Mouse (Mus musculus): ENCODE measurements around the gene Pde1c. TPM values are rescaled to one million over a fixed set of nuclear protein-coding genes. Genes with fewer than 3 reads are reported as not detected.

The Pde1c gene
- polyA plus RNA-seq, 1 experiment from 2014 or later = 9.9 TPM

DNA sequence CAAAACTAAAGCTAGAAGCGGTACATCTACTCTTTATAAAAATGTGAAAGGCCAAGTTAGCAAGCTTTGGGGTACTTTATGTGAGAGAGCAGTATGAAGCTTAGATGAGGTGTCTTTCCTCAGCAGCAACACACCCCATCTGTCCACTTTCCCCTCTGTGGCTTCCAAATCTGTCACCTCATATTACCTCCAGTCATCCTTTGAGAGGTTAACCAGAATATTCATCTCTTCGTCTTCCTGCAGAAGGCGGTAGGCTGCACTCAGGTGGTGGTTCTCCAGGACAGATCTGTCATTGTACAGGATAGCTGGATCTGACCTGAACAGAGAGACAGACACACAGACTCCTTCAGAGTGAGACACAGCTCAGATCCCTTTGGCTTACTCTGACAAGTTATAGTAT lies 412.1 kb downstream of the Pde1c start:
- no peak for ATAC-seq (replicated peaks)
- Histone ChIP-seq H3K4me3 (no peak overlapping the region), H3K27ac (no peak overlapping the region), H3K9me3 (no peaks in the 10 kb centered on the region), H3K4me2 (no peak overlapping the region), H3K36me3 (replicated peaks) (no peaks in the 10 kb centered on the region), H3K27me3 (replicated peaks) (no peaks in the 10 kb centered on the region), H3K4me1 (no peaks in the 10 kb centered on the region), H3K9ac (no peak overlapping the region)
- WGBS = 94% methylated on average over 3 of the region's 3 CpGs

- Histone ChIP-seq H3K36me3 (replicated peaks) (no peaks in the 10 kb centered on the region), H3K27ac (no peak overlapping the region), H3K4me3 (no peak overlapping the region), H3K4me1 (no peaks in the 10 kb centered on the region), H3K27me3 (replicated peaks) (no peaks in the 10 kb centered on the region), H3K9me3 (no peaks in the 10 kb centered on the region), H3K4me2 (no peak overlapping the region), H3K9ac (no peak overlapping the region)
- ATAC-seq (replicated peaks) = no peak
- 89% methylated on average over 3 of the region's 3 CpGs for WGBS
Measured at GRCm38 (mm10) chr6:56130493-56131159, 438.3 kb downstream of the Pde1c start.

GRCm38 (mm10) chr6:56099520-56100101 lies 469.3 kb downstream of the Pde1c start:
- Histone ChIP-seq H3K9ac (no peak overlapping the region), H3K27me3 (replicated peaks) (no peaks in the 10 kb centered on the region), H3K4me3 (no peak overlapping the region), H3K9me3 (peaks cover 3% of the 10 kb centered on the region; the same call in 1 of the 2 replicates), H3K4me1 (no peaks in the 10 kb centered on the region), H3K4me2 (no peak overlapping the region), H3K27ac (no peak overlapping the region), H3K36me3 (replicated peaks) (no peaks in the 10 kb centered on the region)
- WGBS = 94% methylated on average over 2 of the region's 2 CpGs
- ATAC-seq (replicated peaks) = no peak

GRCm38 (mm10) chr6:56098427-56098826 lies 470.5 kb downstream of the Pde1c start:
- WGBS = 57% methylated on average over 5 of the region's 5 CpGs
- Histone ChIP-seq H3K9ac (no peak overlapping the region), H3K27me3 (replicated peaks) (no peaks in the 10 kb centered on the region), H3K27ac (no peak overlapping the region), H3K4me2 (no peak overlapping the region), H3K4me1 (no peaks in the 10 kb centered on the region), H3K4me3 (no peak overlapping the region), H3K36me3 (replicated peaks) (no peaks in the 10 kb centered on the region), H3K9me3 (peaks cover 3% of the 10 kb centered on the region; the same call in 1 of the 2 replicates)
- no peak; the same call in 1 of the 2 replicates for ATAC-seq (replicated peaks)

DNA sequence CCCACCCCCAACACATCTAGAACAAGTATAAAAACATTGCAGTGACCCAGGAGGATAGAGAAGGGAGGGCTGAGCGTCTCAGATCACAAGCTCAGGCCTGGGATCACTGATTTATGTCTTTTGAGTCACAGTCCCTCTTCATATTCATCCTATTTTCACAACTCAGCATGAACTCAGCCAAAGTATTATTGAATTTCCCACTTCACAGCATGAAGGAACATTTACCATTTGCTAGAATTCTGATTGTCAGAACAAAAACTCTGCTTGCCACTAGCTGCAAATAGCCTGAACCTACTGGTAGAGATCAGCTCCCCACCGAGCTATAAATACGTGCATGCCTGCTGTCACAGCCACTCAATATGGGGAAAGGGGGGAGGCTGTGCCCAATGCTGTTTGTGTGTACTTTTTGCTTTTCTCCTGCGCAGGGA lies 492.5 kb downstream of the Pde1c start:
- Histone ChIP-seq H3K36me3 (replicated peaks) (no peaks in the 10 kb centered on the region), H3K27me3 (replicated peaks) (no peaks in the 10 kb centered on the region), H3K27ac (no peak overlapping the region), H3K4me3 (no peak overlapping the region), H3K9ac (no peak overlapping the region), H3K9me3 (no peaks in the 10 kb centered on the region), H3K4me1 (no peaks in the 10 kb centered on the region), H3K4me2 (no peak overlapping the region)
- 28% methylated on average over 4 of the region's 4 CpGs for WGBS
- ATAC-seq (replicated peaks) = peak; percentile 54; the same call in 1 of the 2 replicates

- Histone ChIP-seq H3K27ac (no peak overlapping the region), H3K4me1 (no peaks in the 10 kb centered on the region), H3K36me3 (replicated peaks) (no peaks in the 10 kb centered on the region), H3K9ac (no peak overlapping the region), H3K27me3 (replicated peaks) (no peaks in the 10 kb centered on the region), H3K9me3 (no peaks in the 10 kb centered on the region), H3K4me3 (no peak overlapping the region), H3K4me2 (no peak overlapping the region)
- ATAC-seq (replicated peaks) = no peak
Measured at GRCm38 (mm10) chr6:56068516-56068915, 500.4 kb downstream of the Pde1c start.

DNA sequence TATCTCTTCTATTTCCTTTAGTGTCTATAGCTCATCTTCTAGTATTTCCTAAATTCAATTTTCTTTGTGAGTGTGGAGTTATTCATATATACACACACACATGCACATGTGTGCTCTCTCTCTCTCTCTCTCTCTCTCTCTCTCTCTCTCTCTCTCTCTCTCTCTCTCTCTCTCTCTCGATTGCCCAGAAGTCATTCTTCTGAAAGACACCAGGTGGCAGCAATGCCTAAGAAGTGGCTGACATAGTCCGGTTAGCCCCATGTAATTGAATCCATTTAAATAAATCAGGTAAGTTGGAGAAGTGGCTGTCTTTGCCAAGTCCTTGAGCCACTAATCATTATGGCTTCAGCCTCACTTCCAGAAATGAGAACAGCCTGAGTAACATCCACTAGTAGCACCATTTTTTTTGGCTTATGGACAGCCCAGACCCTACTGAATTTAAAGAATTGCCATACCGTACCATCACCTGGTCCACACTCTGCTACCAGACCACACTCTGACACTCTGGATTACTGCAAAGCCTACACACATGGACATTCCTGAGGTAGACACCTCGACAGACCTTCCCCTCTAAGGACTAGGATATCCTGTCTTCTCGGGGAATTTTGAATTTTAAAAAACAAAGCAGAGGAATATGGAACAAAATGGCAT lies 502.1 kb downstream of the Pde1c start:
- Histone ChIP-seq H3K9me3 (no peaks in the 10 kb centered on the region), H3K4me2 (no peak overlapping the region), H3K9ac (no peak overlapping the region), H3K27ac (no peak overlapping the region), H3K27me3 (replicated peaks) (no peaks in the 10 kb centered on the region), H3K36me3 (replicated peaks) (no peaks in the 10 kb centered on the region), H3K4me1 (no peaks in the 10 kb centered on the region), H3K4me3 (no peak overlapping the region)
- 45% methylated on average over 5 of the region's 5 CpGs for WGBS
- ATAC-seq (replicated peaks) = peak; percentile 91

- Histone ChIP-seq H3K27ac (no peak overlapping the region), H3K4me3 (no peak overlapping the region), H3K4me1 (no peaks in the 10 kb centered on the region), H3K9ac (no peak overlapping the region), H3K27me3 (replicated peaks) (no peaks in the 10 kb centered on the region), H3K9me3 (no peaks in the 10 kb centered on the region), H3K4me2 (no peak overlapping the region), H3K36me3 (replicated peaks) (no peaks in the 10 kb centered on the region)
- no peak for ATAC-seq (replicated peaks)
Measured at GRCm38 (mm10) chr6:56063736-56064135, 505.2 kb downstream of the Pde1c start.

DNA sequence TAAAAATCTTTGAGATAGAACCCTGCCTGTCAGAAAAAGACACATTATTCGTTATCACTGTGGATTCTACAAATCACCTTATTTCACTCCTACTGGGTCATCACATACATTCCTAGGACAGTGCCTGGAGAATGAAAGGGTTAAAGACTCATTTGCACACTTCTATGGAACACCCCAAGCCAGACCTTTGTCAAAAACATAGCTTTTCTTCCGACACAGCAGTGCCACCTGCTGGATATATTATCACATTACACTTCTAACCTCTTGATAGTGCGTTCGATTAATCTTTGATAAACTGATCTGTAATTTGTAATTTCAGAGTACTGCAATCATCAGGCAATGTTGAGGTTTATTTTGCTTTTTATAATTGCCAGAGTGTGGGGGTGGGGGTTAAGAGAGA lies 519.8 kb downstream of the Pde1c start:
- no peaks in the 10 kb centered on the region for H3K27me3 ChIP-seq (replicated peaks)
- 34% methylated on average over 4 of the region's 4 CpGs for WGBS
- no peak overlapping the region for H3K4me3 ChIP-seq
- H3K9ac ChIP-seq = no peak overlapping the region
- peak; percentile 78 for ATAC-seq (replicated peaks)
- H3K4me2 ChIP-seq = no peak overlapping the region
- H3K4me1 ChIP-seq = peaks cover 3% of the 10 kb centered on the region; the same call in 1 of the 2 replicates
- no peaks in the 10 kb centered on the region for H3K36me3 ChIP-seq (replicated peaks)
- H3K27ac ChIP-seq = no peak overlapping the region
- H3K9me3 ChIP-seq = no peaks in the 10 kb centered on the region

- H3K4me3 ChIP-seq = no peak overlapping the region
- WGBS = 85% methylated on average over 3 of the region's 3 CpGs
- ATAC-seq (replicated peaks) = peak; percentile 44
- no peak overlapping the region for H3K9ac ChIP-seq
- H3K27me3 ChIP-seq (replicated peaks) = no peaks in the 10 kb centered on the region
- no peaks in the 10 kb centered on the region for H3K9me3 ChIP-seq
- no peaks in the 10 kb centered on the region for H3K36me3 ChIP-seq (replicated peaks)
- peaks cover 3% of the 10 kb centered on the region; the same call in 1 of the 2 replicates for H3K4me1 ChIP-seq
- no peak overlapping the region for H3K27ac ChIP-seq
- no peak overlapping the region for H3K4me2 ChIP-seq
Measured at GRCm38 (mm10) chr6:56048580-56048979, 520.3 kb downstream of the Pde1c start.

- 36% methylated on average over 1 of the region's 1 CpGs for WGBS
- H3K27me3 ChIP-seq (replicated peaks) = no peaks in the 10 kb centered on the region
- no peaks in the 10 kb centered on the region for H3K9me3 ChIP-seq
- H3K4me2 ChIP-seq = no peak overlapping the region
- H3K4me3 ChIP-seq = no peak overlapping the region
- no peak overlapping the region for H3K9ac ChIP-seq
- no peak overlapping the region for H3K27ac ChIP-seq
- H3K4me1 ChIP-seq = peaks cover 3% of the 10 kb centered on the region; the same call in 1 of the 2 replicates
- no peaks in the 10 kb centered on the region for H3K36me3 ChIP-seq (replicated peaks)
- ATAC-seq (replicated peaks) = peak; percentile 48; the same call in 1 of the 2 replicates
Measured at GRCm38 (mm10) chr6:56044716-56045115, 524.2 kb downstream of the Pde1c start.

- ATAC-seq (replicated peaks) = peak; percentile 57
- peaks cover 3% of the 10 kb centered on the region; the same call in 1 of the 2 replicates for H3K4me1 ChIP-seq
- H3K9ac ChIP-seq = no peak overlapping the region
- H3K4me2 ChIP-seq = no peak overlapping the region
- no peaks in the 10 kb centered on the region for H3K27me3 ChIP-seq (replicated peaks)
- H3K4me3 ChIP-seq = no peak overlapping the region
- no peak overlapping the region for H3K27ac ChIP-seq
- 28% methylated on average over 5 of the region's 5 CpGs for WGBS
- no peaks in the 10 kb centered on the region for H3K36me3 ChIP-seq (replicated peaks)
- no peaks in the 10 kb centered on the region for H3K9me3 ChIP-seq
Measured at GRCm38 (mm10) chr6:56044270-56044669, 524.6 kb downstream of the Pde1c start.

Measured in midbrain, embryonic 15.5 days (tissue).